Mouse (Mus musculus) kidney, embryonic 14.5 days (tissue): ENCODE measurements around the gene Lfng. TPM values are rescaled to one million over a fixed set of nuclear protein-coding genes. Genes with fewer than 3 reads are reported as not detected.
A peak's percentile ranks its signal among the peaks of the same experiment; 100 is the strongest.

Experiments used
- ATAC-seq: fragments of 200-750 bp; cut with Nextera tagmentation; 2 replicates; pipeline ENCODE4 v1.8.0; 2017; ENCODE audit warnings: moderate number of reproducible peaks, mild to moderate bottlenecking, moderate TSS enrichment, moderate library complexity; ENCODE audit not compliant: low FRiP score, low TSS enrichment
- H3K27ac ChIP-seq: fragments of 300-500 bp; sonication (generic); 2 replicates; pipeline ENCODE4 v1.5.1; 2014; ENCODE audit warnings: low read depth, mild to moderate bottlenecking, low read length, moderate library complexity, mixed read lengths
- H3K27me3 ChIP-seq: fragments of 300-500 bp; sonication (generic); 2 replicates; pipeline ENCODE4 v1.6.1; 2014; ENCODE audit warnings: mild to moderate bottlenecking, low read length; ENCODE audit not compliant: control insufficient read depth, insufficient read depth
- H3K36me3 ChIP-seq: fragments of 300-500 bp; sonication (generic); 2 replicates; pipeline ENCODE4 v1.6.1; 2014; ENCODE audit warnings: low read length, mixed read lengths; ENCODE audit not compliant: control insufficient read depth, insufficient read depth
- H3K4me1 ChIP-seq: fragments of 300-500 bp; sonication (generic); 2 replicates; pipeline ENCODE4 v1.6.1; 2014; ENCODE audit warnings: low read length, mixed read lengths; ENCODE audit not compliant: control insufficient read depth, insufficient read depth
- H3K4me2 ChIP-seq: fragments of 300-500 bp; sonication (generic); replicated peaks from 2 replicates; pipeline ENCODE4 v1.6.1; 2014; ENCODE audit warnings: low read depth, mild to moderate bottlenecking, low read length
- H3K4me3 ChIP-seq: fragments of 300-500 bp; sonication (generic); 2 replicates; pipeline ENCODE4 v1.5.1; 2014; ENCODE audit warnings: mild to moderate bottlenecking, low read length
- H3K9ac ChIP-seq: fragments of 300-500 bp; sonication (generic); 2 replicates; pipeline ENCODE4 v1.6.1; 2014; ENCODE audit warnings: low read depth, mild to moderate bottlenecking, low read length, moderate library complexity
- H3K9me3 ChIP-seq: fragments of 300-500 bp; sonication (generic); 2 replicates; pipeline ENCODE4 v1.6.1; 2016; ENCODE audit warnings: low read length; ENCODE audit not compliant: control insufficient read depth
- WGBS: fragments of 180-500 bp; shearing (Covaris S2); extraction: QIAGEN DNeasy Blood & Tissue Kit; methylation state at CpG from one replicate; pipeline ENCODE4 v1.1.7; 2014; 5-methylcytosine and 5-hydroxymethylcytosine counted together
- polyA plus RNA-seq: library from polyadenylated mRNA; unstranded; fragments of >200 nt; fragmentation: Nextera tagmentation; extraction: Ambion mirVana; gene quantifications from 2 replicates; pipeline ENCODE4 v1.2.1, GENCODE M21; 2014

Lfng gene
- 32.2 and 39.0 TPM in 2 replicates for polyA plus RNA-seq

DNA sequence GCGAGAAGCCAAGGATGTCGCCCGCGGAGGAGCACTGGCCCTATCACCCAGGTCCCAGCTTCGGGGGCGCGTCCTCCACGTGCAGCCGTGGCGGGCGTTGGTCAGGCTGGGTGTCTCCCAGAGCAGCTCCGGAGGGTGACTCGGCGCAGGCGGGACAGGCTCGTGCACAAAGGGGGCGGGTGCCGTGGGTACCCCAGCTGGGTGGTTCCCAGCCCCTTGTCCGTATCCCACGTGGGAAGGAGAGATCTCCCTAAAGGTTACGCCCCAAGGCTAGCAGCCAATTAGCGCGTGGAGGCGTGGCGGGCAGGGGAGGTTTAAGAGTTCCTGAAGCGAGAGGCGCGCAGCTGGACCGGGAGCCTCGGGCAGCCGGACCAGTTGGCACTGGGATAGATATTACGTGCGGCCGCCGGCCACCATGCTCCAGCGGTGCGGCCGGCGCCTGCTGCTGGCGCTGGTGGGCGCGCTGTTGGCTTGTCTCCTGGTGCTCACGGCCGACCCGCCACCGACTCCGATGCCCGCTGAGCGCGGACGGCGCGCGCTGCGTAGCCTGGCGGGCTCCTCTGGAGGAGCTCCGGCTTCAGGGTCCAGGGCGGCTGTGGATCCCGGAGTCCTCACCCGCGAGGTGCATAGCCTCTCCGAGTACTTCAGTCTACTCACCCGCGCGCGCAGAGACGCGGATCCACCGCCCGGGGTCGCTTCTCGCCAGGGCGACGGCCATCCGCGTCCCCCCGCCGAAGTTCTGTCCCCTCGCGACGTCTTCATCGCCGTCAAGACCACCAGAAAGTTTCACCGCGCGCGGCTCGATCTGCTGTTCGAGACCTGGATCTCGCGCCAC is at the start of gene Lfng:
Lfng (plus strand) TSS at position 320 of the 835 bp plus-strand sequence.
- Histone ChIP-seq H3K4me1 (peaks cover 64% of the 10 kb centered on the region), H3K27ac (peak within 1 kb of the TSS; percentile 74), H3K27me3 (no peaks in the 10 kb centered on the region), H3K4me2 (peak within 1 kb of the TSS; percentile 88), H3K9me3 (no peaks in the 10 kb centered on the region), H3K36me3 (no peaks in the 10 kb centered on the region; the same call in 1 of the 2 replicates), H3K9ac (peak within 1 kb of the TSS; percentile 86), H3K4me3 (peak within 1 kb of the TSS; percentile 69)
- WGBS = under 1% methylated on average over 83 of the region's 91 CpGs
- peak; percentile 78 for ATAC-seq

DNA sequence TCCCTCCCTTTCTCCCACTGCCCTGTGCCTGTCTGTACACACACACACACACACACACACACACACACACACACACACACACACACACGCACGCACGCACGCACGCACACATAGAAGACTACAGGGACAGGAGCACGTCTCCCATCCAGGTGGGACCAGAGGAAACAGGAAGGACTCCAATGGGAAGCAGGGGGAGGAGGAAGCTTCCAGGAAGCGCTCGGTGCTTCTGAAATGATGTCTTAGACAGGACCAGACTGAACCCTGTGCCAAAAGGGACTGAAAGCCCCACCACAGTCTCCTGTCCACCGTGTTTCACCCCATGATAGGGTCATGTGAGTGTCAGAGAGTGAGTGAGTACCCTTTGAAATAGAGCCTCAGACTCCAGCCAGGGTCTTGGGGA is 44.5 kb upstream of the Lfng start:
- no peak overlapping the region for H3K4me3 ChIP-seq
- peaks cover 23% of the 10 kb centered on the region for H3K4me1 ChIP-seq
- no peaks in the 10 kb centered on the region for H3K36me3 ChIP-seq
- no peak overlapping the region for H3K4me2 ChIP-seq
- WGBS = 74% methylated on average over 7 of the region's 9 CpGs
- no peak overlapping the region for H3K27ac ChIP-seq
- no peak overlapping the region for H3K9ac ChIP-seq
- no peaks in the 10 kb centered on the region for H3K27me3 ChIP-seq
- no peaks in the 10 kb centered on the region for H3K9me3 ChIP-seq
- no peak for ATAC-seq

DNA sequence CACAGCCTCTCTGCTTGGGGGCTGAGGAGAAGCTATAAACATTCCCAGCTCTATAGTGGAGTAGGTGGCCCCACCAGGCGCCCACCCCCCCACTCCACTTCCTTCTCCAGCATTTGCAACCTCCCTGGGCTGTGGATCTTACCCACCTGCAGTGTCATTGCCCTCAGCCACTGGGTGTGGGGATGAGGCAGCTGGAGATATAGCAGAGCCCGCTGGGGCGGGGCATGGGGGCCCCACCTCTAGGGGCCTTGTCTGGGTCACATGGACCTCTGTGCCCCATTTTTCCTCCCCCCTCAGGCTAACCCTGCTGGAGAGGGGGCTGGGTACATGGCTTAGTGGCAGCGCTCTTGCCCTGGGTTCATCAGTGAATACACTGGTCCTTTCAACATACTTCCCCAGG is 42.2 kb upstream of the Lfng start, which contains the start of gene Grifin:
Grifin (minus strand) TSS at position 176 of the 400 bp plus-strand sequence.
- 93% methylated on average over 4 of the region's 4 CpGs for WGBS
- Histone ChIP-seq H3K27ac (peak within 1 kb of the TSS; percentile 17; the same call in 1 of the 2 replicates), H3K9ac (peak within 1 kb of the TSS; percentile 34; the same call in 1 of the 2 replicates), H3K4me1 (peaks cover 33% of the 10 kb centered on the region), H3K36me3 (no peaks in the 10 kb centered on the region), H3K27me3 (no peaks in the 10 kb centered on the region), H3K9me3 (no peaks in the 10 kb centered on the region), H3K4me3 (no peak within 1 kb of the TSS), H3K4me2 (peak within 1 kb of the TSS; percentile 3; the same call in 1 of the 2 replicates)
- ATAC-seq = no peak

DNA sequence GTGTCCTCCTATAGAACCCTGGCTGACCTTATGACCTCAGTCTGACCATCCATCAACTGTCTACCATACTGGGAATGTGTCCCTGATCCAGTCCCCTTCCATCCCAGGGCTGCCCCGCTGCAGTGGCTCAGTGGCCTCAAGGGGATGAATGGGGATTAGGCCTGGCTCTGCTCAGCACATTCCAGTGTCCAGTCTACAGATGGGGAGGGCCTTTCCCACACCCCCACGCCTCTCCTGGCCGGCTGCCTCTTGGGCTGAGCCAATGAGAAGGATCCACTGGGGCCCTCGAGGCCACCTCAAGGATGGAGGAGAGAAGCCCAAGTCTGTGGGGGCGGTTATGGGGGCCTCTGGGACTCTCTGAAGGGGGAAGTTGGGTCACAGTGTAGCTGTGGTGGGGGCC is 41.7 kb upstream of the Lfng start:
- peak; percentile 61; the same call in 1 of the 2 replicates for ATAC-seq
- peak overlapping the region; percentile 34; the same call in 1 of the 2 replicates for H3K9ac ChIP-seq

DNA sequence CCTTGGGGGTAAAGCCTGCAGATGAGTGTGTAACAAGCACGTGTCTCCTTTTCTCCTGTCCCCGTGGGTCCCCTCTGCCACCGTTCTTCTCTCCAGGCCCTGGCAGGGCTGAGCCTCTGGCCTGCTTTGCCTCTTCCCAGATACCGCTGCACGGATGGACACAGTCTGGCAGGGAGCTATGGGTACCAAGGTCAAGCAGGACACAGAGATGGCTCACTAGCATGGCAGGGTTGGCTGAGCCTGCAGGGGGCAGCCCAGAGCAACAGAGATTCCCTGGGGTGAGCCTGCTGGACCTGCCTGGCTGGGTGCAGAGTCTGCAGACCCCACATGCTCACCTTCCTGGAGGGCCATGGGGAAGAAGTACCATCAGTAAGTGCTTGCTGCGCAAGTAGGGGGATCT is 41.3 kb upstream of the Lfng start:
- ATAC-seq = peak; percentile 45; the same call in 1 of the 2 replicates
- H3K27ac ChIP-seq = peak overlapping the region; percentile 17; the same call in 1 of the 2 replicates
- H3K36me3 ChIP-seq = no peaks in the 10 kb centered on the region
- 72% methylated on average over 6 of the region's 6 CpGs for WGBS
- peak overlapping the region; percentile 3; the same call in 1 of the 2 replicates for H3K4me2 ChIP-seq
- H3K9me3 ChIP-seq = no peaks in the 10 kb centered on the region
- no peaks in the 10 kb centered on the region for H3K27me3 ChIP-seq
- no peak overlapping the region for H3K4me3 ChIP-seq
- H3K4me1 ChIP-seq = peaks cover 33% of the 10 kb centered on the region
- peak overlapping the region; percentile 34; the same call in 1 of the 2 replicates for H3K9ac ChIP-seq

More for the DNA sequence above, 41.7 kb upstream of the Lfng start:
- WGBS = 54% methylated on average over 5 of the region's 5 CpGs
- Histone ChIP-seq H3K4me2 (peak overlapping the region; percentile 3; the same call in 1 of the 2 replicates), H3K9me3 (no peaks in the 10 kb centered on the region), H3K4me1 (peaks cover 33% of the 10 kb centered on the region), H3K27me3 (no peaks in the 10 kb centered on the region), H3K36me3 (no peaks in the 10 kb centered on the region), H3K27ac (no peak overlapping the region; the same call in 1 of the 2 replicates), H3K4me3 (no peak overlapping the region)

DNA sequence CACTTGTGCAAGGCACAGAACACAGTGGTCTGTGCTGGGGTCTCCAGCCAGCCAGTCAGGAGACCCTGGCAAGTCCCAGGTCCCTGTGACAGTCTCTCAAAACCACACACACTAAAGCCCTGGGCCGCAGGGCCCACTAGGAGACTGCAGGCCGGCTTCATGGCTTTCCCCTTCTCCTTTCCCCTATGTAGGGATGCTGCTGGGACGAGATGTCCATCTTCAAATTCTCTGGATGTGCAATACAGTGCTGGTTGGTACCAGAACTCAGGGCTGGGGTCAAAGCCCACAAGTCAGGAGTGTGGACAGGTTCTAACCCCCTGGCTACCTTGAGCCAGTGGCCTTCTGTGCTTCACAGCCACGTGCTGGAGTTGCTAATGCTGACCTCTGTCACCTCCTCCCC is 40.8 kb upstream of the Lfng start:
- no peak for ATAC-seq
- 69% methylated on average over 4 of the region's 4 CpGs for WGBS
- Histone ChIP-seq H3K27ac (peak overlapping the region; percentile 17; the same call in 1 of the 2 replicates), H3K36me3 (no peaks in the 10 kb centered on the region), H3K4me1 (peaks cover 33% of the 10 kb centered on the region), H3K27me3 (no peaks in the 10 kb centered on the region), H3K4me3 (no peak overlapping the region), H3K9me3 (no peaks in the 10 kb centered on the region), H3K9ac (no peak overlapping the region), H3K4me2 (no peak overlapping the region)

DNA sequence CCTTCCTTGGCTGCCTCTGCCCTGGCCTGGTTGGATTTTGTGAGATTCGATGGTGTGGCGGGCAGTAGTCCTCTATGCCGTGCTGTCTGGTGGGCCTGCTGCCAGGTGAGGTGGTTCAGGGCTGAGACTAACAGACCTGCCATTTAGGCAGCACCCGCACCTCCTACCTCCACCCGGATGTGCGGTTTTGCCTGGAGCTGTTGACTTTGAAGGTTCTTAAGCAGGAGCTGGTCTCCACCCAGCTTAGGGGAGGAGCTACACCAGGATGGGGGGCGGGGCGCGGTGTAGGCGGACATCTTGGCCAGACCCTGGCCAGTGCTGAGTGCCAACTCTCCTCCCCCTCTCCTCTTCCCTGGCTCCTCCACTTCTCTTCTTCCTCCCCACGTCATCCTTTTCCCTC is 39.8 kb upstream of the Lfng start:
- Histone ChIP-seq H3K4me2 (no peak overlapping the region), H3K4me3 (no peak overlapping the region), H3K4me1 (peaks cover 33% of the 10 kb centered on the region), H3K9ac (no peak overlapping the region), H3K27me3 (no peaks in the 10 kb centered on the region), H3K27ac (0 out of 2 replicates have a peak overlapping the region, but pooled peaks have one; percentile 4), H3K36me3 (no peaks in the 10 kb centered on the region), H3K9me3 (no peaks in the 10 kb centered on the region)
- WGBS = 49% methylated on average over 11 of the region's 11 CpGs
- peak; percentile 11; the same call in 1 of the 2 replicates for ATAC-seq

DNA sequence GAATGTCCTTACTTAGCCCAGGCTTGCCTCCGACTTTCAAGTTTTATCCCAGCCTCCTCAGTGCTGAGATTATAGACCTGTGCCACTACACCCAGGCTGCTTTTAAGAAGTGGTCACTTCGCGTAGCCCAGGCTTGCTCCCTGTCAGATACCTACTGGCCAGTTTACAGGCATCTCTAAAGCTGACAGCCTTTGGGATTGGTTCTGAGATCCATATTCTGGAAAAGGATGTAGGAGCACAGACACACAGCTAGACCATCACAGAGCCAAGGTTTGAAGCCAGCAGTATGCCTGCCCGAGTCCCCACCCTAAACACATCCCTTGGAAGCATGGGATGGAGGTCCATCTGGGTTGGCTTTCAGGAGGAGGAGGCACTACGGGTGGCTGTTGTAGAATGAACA is 39.4 kb upstream of the Lfng start:
- Histone ChIP-seq H3K9me3 (no peaks in the 10 kb centered on the region), H3K4me2 (no peak overlapping the region), H3K4me3 (no peak overlapping the region), H3K9ac (no peak overlapping the region), H3K4me1 (peaks cover 33% of the 10 kb centered on the region), H3K27ac (no peak overlapping the region), H3K36me3 (no peaks in the 10 kb centered on the region), H3K27me3 (no peaks in the 10 kb centered on the region)
- WGBS = 91% methylated on average over 5 of the region's 5 CpGs
- ATAC-seq = no peak
